Comparison of ENCODE assay signal across 12 mouse cellular contexts in genomic region chr7:62261688-62262114, GRCm38 (mm10).
DNase-seq lines count a peak whose midpoint lies in the region; ATAC-seq and TF ChIP-seq lines count a peak whose summit lies in the region.
"Had no signal": no experiment of that assay in that cellular context is flagged by ENCODE, and none has a peak within 500 bp of the region (broad histone marks: within the 10 kb centered on the region; RNA-seq: fewer than 3 reads in every experiment).

No protein-coding gene starts in this region.

- peak overlapping the region; percentile 91 for H3K27ac ChIP-seq in hindbrain, embryonic 13.5 days
- H3K27ac ChIP-seq in midbrain, embryonic 13.5 days = peak overlapping the region; percentile 91
- no peak overlapping the region for H3K27ac ChIP-seq in stomach, postnatal 0 days (replicated peaks)
- H3K27ac ChIP-seq: kidney, postnatal 0 days; liver, embryonic 14.5 days had no signal

- no peak overlapping the region for H3K9ac ChIP-seq in hindbrain, embryonic 13.5 days
- no peak overlapping the region for H3K9ac ChIP-seq in midbrain, embryonic 13.5 days (replicated peaks)
- H3K9ac ChIP-seq in stomach, postnatal 0 days (ENCODE audit: low read length) = no peak overlapping the region
- H3K9ac ChIP-seq: liver, embryonic 14.5 days had no signal

- H3K4me2 ChIP-seq in hindbrain, embryonic 13.5 days = 0 out of 2 replicates have a peak overlapping the region, but pooled peaks have one; percentile 4
- no peak overlapping the region for H3K4me2 ChIP-seq in midbrain, embryonic 13.5 days (replicated peaks)
- no peak overlapping the region for H3K4me2 ChIP-seq in stomach, postnatal 0 days (replicated peaks; ENCODE audit: low read depth)

- TF ChIP-seq CTCF in stomach, postnatal 0 days (IDR thresholded peaks at IDR 0.05; ENCODE audit: low read depth) = no peak

- no peaks in the 10 kb centered on the region for H3K36me3 ChIP-seq in hindbrain, embryonic 13.5 days
- H3K36me3 ChIP-seq in midbrain, embryonic 13.5 days = no peaks in the 10 kb centered on the region
- H3K36me3 ChIP-seq in stomach, postnatal 0 days (ENCODE audit: control insufficient read depth, insufficient read depth, low read length) = no peaks in the 10 kb centered on the region
- H3K36me3 ChIP-seq: G1E had no signal

- no peak overlapping the region for H3K4me3 ChIP-seq in hindbrain, embryonic 13.5 days
- H3K4me3 ChIP-seq in midbrain, embryonic 13.5 days (replicated peaks) = no peak overlapping the region
- no peak overlapping the region for H3K4me3 ChIP-seq in stomach, postnatal 0 days (ENCODE audit: low read depth, low read length)

- TF ChIP-seq EP300 in stomach, postnatal 0 days (optimal IDR thresholded peaks at IDR 0.05) = no peak

- peak; percentile 90 for ATAC-seq in hindbrain, embryonic 13.5 days (ENCODE audit: low FRiP score)
- peak; percentile 98 for ATAC-seq in midbrain, embryonic 13.5 days
- ATAC-seq in stomach, postnatal 0 days (ENCODE audit: low FRiP score, low TSS enrichment) = no peak

- 32% methylated on average over 8 of the region's 8 CpGs for WGBS in hindbrain, embryonic 13.5 days
- WGBS in midbrain, embryonic 13.5 days = 26% methylated on average over 8 of the region's 8 CpGs
- 39% methylated on average over 8 of the region's 8 CpGs for WGBS in stomach, postnatal 0 days

- peak; percentile 20 for DNase-seq in brain, adult 2 months (ENCODE audit: low read depth, low spot score)
- DNase-seq in embryo, embryonic 9.5 days (ENCODE audit: extremely low spot score) = peak; percentile 27
- DNase-seq in liver = no peak
- no peak for DNase-seq in stomach, postnatal 0 days (ENCODE audit: low spot score)
- no peak for DNase-seq in urinary bladder, postnatal 4 days (ENCODE audit: low spot score in 2 of 2)
- no peak for DNase-seq in B cell, adult 2 months
- DNase-seq: adrenal gland, postnatal 36 days had no signal

- no peaks in the 10 kb centered on the region for H3K9me3 ChIP-seq in hindbrain, embryonic 13.5 days
- H3K9me3 ChIP-seq in midbrain, embryonic 13.5 days = peaks cover 3% of the 10 kb centered on the region
- H3K9me3 ChIP-seq in stomach, postnatal 0 days (ENCODE audit: control insufficient read depth, low read length) = no peaks in the 10 kb centered on the region
- H3K9me3 ChIP-seq: G1E had no signal

- H3K4me1 ChIP-seq in hindbrain, embryonic 13.5 days (replicated peaks) = no peaks in the 10 kb centered on the region; the same call in 1 of the 2 replicates
- H3K4me1 ChIP-seq in midbrain, embryonic 13.5 days (replicated peaks) = peaks cover 4% of the 10 kb centered on the region; the same call in 1 of the 2 replicates
- no peaks in the 10 kb centered on the region for H3K4me1 ChIP-seq in stomach, postnatal 0 days (replicated peaks; ENCODE audit: control insufficient read depth, insufficient read depth)

- no peaks in the 10 kb centered on the region for H3K27me3 ChIP-seq in hindbrain, embryonic 13.5 days
- H3K27me3 ChIP-seq in midbrain, embryonic 13.5 days = no peaks in the 10 kb centered on the region
- no peaks in the 10 kb centered on the region for H3K27me3 ChIP-seq in stomach, postnatal 0 days (ENCODE audit: control insufficient read depth, insufficient read depth, low read length)

Comparison
In these comparisons a context has a peak if more than half of its experiments do, and no peak if none do; other contexts are left out.
1. DNase-seq: peak in brain, adult 2 months (single experiment) and embryo, embryonic 9.5 days (single experiment); none in liver (single experiment), stomach, postnatal 0 days (single experiment), urinary bladder, postnatal 4 days (0 of 2) and B cell, adult 2 months (0 of 2).